Mouse (Mus musculus) liver, postnatal 0 days (tissue): ENCODE data around the gene Abcc1. TPM values are rescaled to one million over a fixed set of nuclear protein-coding genes. Genes with fewer than 3 reads are reported as not detected.

Experiments
- ATAC-seq: fragments of 200-750 bp; cut with Nextera tagmentation; 2 replicates; pipeline ENCODE4 v1.8.0; 2017; ENCODE audit warnings: mild to moderate bottlenecking, moderate library complexity
- DNase-seq: peaks from one replicate; pipeline ENCODE4 v3.0.0-alpha.2; 2016
- H3K27ac ChIP-seq: fragments of 300-500 bp; sonication (generic); 2 replicates; pipeline ENCODE4 v1.5.1; 2014; ENCODE audit warnings: antibody characterized with exemption, moderate library complexity, mild to moderate bottlenecking, low read depth
- H3K27me3 ChIP-seq: fragments of 300-500 bp; sonication (generic); 2 replicates; pipeline ENCODE4 v1.6.1; 2014; ENCODE audit warnings: low read length, control low read depth, mixed read lengths; ENCODE audit not compliant: insufficient read depth
- H3K36me3 ChIP-seq: fragments of 300-500 bp; sonication (generic); replicated peaks from 2 replicates; pipeline ENCODE4 v1.6.1; 2014; ENCODE audit warnings: mild to moderate bottlenecking, control low read depth, low read length, moderate library complexity, mixed read lengths; ENCODE audit not compliant: insufficient read depth
- H3K4me1 ChIP-seq: fragments of 300-500 bp; sonication (generic); 2 replicates; pipeline ENCODE4 v1.6.1; 2014; ENCODE audit warnings: antibody characterized with exemption, mild to moderate bottlenecking, control low read depth; ENCODE audit not compliant: insufficient read depth
- H3K4me2 ChIP-seq: fragments of 300-500 bp; sonication (generic); 2 replicates; pipeline ENCODE4 v1.6.1; 2014; ENCODE audit warnings: low read depth, mild to moderate bottlenecking, low read length, moderate library complexity, mixed read lengths
- H3K4me3 ChIP-seq: fragments of 300-500 bp; sonication (generic); 2 replicates; pipeline ENCODE4 v1.5.1; 2014; ENCODE audit warnings: low read depth, low read length
- H3K9ac ChIP-seq: fragments of 300-500 bp; sonication (generic); replicated peaks from 2 replicates; pipeline ENCODE4 v1.6.1; 2014; ENCODE audit warnings: mild to moderate bottlenecking, moderate library complexity
- H3K9me3 ChIP-seq: fragments of 300-500 bp; sonication (generic); 2 replicates; pipeline ENCODE4 v1.6.1; 2016; ENCODE audit warnings: mild to moderate bottlenecking, control low read depth, low read length, mixed read lengths
- CTCF ChIP-seq: sonication (generic); IDR thresholded peaks from 2 replicates; pipeline ENCODE4 v1.5.1; 2016; ENCODE audit warnings: antibody characterized with exemption, low read depth
- EP300 ChIP-seq: IDR thresholded peaks from 2 replicates; pipeline ENCODE4 v1.6.1; 2016; ENCODE audit warnings: antibody characterized with exemption, low read depth, mild to moderate bottlenecking
- WGBS: fragments of 180-500 bp; shearing (Covaris S2); extraction: QIAGEN DNeasy Blood & Tissue Kit; methylation state at CpG from one replicate; pipeline ENCODE4 v1.1.7; 2014; ENCODE audit not compliant: insufficient replicate concordance; 5-methylcytosine and 5-hydroxymethylcytosine counted together
- polyA plus RNA-seq: library from polyadenylated mRNA; unstranded; fragments of >200 nt; fragmentation: Nextera tagmentation; extraction: Ambion mirVana; gene quantifications from 2 replicates; pipeline ENCODE4 v1.2.1, GENCODE M21; 2015

Gene Abcc1
- polyA plus RNA-seq, 1 experiment from 2014 or later, result 1.7 TPM

GRCm38 (mm10) chr16:14451374-14452046 lies 90.2 kb downstream of the Abcc1 start:
- no peaks in the 10 kb centered on the region for H3K36me3 ChIP-seq
- no peak overlapping the region for H3K9ac ChIP-seq
- H3K4me2 ChIP-seq, result no peak overlapping the region
- H3K4me3 ChIP-seq, result no peak overlapping the region
- no peaks in the 10 kb centered on the region for H3K9me3 ChIP-seq
- ATAC-seq, result no peak
- 56% methylated on average over 5 of the region's 5 CpGs for WGBS
- DNase-seq, result no peak
- no peaks in the 10 kb centered on the region for H3K27me3 ChIP-seq
- no peaks in the 10 kb centered on the region for H3K4me1 ChIP-seq
- TF ChIP-seq EP300, result no peak
- no peak for TF ChIP-seq CTCF
- no peak overlapping the region for H3K27ac ChIP-seq

GRCm38 (mm10) chr16:14462535-14462934 lies 101.2 kb downstream of the Abcc1 start:
- no peak for TF ChIP-seq EP300
- no peak for TF ChIP-seq CTCF
- DNase-seq, result no peak
- H3K4me3 ChIP-seq, result no peak overlapping the region
- H3K4me1 ChIP-seq, result no peaks in the 10 kb centered on the region
- no peaks in the 10 kb centered on the region for H3K27me3 ChIP-seq
- H3K36me3 ChIP-seq, result 0 out of 2 replicates have a peak, but pooled peaks cover 5% of the 10 kb centered on the region
- no peak overlapping the region for H3K4me2 ChIP-seq
- H3K27ac ChIP-seq, result no peak overlapping the region
- no peaks in the 10 kb centered on the region for H3K9me3 ChIP-seq
- no peak overlapping the region for H3K9ac ChIP-seq
- ATAC-seq, result no peak
- 83% methylated on average over 2 of the region's 2 CpGs for WGBS

DNA sequence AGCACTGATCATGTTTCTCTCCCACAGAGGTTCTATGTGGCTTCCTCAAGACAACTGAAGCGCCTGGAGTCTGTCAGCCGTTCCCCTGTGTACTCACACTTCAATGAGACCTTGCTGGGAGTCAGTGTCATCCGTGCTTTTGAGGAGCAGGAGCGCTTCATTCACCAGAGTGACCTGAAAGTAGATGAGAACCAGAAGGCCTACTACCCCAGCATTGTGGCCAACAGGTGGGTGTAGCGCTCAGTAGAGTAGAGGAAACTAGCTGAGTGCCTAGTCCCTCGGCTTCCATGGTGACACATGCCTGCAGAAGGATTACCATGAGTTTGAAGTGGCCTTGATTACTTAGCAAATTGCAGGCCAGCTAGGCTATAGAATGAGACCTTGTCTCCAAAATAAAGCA lies 103.7 kb downstream of the Abcc1 start:
- Histone ChIP-seq H3K27me3 (no peaks in the 10 kb centered on the region), H3K9me3 (no peaks in the 10 kb centered on the region), H3K4me1 (no peaks in the 10 kb centered on the region), H3K4me2 (no peak overlapping the region), H3K36me3 (0 out of 2 replicates have a peak, but pooled peaks cover 5% of the 10 kb centered on the region), H3K9ac (no peak overlapping the region), H3K27ac (no peak overlapping the region), H3K4me3 (no peak overlapping the region)
- no peak for TF ChIP-seq EP300
- DNase-seq (no peak), ATAC-seq (no peak)
- 85% methylated on average over 6 of the region's 6 CpGs for WGBS

DNA sequence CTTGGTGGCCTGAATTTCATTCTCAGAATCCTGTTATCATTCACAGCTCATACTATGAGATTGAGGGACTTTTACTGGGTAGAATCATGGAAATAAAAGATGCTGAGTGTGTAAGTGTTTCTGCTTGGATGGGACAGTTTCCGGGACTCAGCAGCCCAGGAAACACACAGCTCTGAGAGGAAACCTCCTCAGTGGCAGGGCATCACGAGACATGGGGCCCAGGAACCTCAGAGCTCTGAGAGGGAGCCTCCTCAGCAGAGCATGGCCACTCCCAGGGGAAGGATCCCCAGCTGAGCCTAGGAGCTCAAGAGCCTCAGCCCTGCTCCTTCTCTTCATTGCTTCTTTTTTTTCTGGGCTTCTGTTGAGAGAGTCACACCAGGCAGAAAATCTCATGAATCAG lies 107.0 kb downstream of the Abcc1 start:
- Histone ChIP-seq H3K27me3 (no peaks in the 10 kb centered on the region), H3K36me3 (peaks cover 6% of the 10 kb centered on the region; the same call in 1 of the 2 replicates), H3K9me3 (no peaks in the 10 kb centered on the region), H3K27ac (no peak overlapping the region), H3K4me2 (no peak overlapping the region), H3K4me3 (no peak overlapping the region), H3K4me1 (no peaks in the 10 kb centered on the region), H3K9ac (no peak overlapping the region)
- TF ChIP-seq EP300 (no peak), CTCF (no peak)
- WGBS, result 77% methylated on average over 2 of the region's 2 CpGs
- ATAC-seq (no peak), DNase-seq (peak; percentile 10)

DNA sequence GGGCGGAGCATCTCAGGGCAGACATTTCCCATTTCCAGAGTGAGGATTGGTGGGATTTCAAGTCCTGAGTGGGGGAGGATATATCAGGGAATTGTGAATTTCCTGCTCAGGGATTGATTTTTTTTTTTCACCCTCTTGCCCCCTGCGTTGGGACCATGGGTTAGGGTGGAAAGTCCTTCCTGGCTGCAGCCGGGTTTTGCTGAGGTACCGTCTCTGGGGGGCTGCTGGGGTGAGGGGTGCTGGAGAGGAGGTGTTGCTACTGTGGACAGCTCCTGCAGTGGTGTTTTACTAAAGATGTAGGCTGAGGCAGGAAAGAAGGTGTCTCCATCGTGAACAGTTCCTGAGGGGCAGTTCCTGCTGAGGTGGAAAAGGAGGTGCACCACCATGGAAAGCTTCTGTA lies 107.5 kb downstream of the Abcc1 start:
- Histone ChIP-seq H3K27ac (no peak overlapping the region), H3K9me3 (no peaks in the 10 kb centered on the region), H3K27me3 (no peaks in the 10 kb centered on the region), H3K4me2 (no peak overlapping the region), H3K9ac (no peak overlapping the region), H3K4me1 (no peaks in the 10 kb centered on the region), H3K36me3 (peaks cover 6% of the 10 kb centered on the region; the same call in 1 of the 2 replicates), H3K4me3 (no peak overlapping the region)
- DNase-seq, result no peak
- ATAC-seq, result no peak
- WGBS, result 86% methylated on average over 5 of the region's 5 CpGs
- TF ChIP-seq EP300, result no peak
- TF ChIP-seq CTCF, result no peak

DNA sequence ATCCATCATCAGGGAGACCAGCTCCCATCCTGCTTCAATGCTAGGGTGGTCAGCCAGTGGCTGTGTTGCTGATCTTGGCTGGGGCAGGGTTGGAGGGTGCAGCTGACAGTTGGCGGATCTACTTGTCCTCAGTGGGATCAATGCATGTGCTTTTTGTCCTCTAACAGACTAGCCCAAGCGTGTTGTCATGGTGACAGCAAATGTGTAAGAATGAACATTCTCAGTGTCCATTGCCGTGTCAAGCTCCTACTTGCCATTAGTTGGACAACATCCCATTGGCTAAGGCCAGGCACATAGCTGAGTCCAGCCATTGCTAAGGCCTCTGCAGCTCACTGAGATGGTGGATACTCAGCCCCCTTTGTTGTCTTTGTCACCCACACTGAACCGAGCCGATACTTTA lies 110.8 kb downstream of the Abcc1 start:
- ATAC-seq (no peak), DNase-seq (no peak)
- H3K27ac ChIP-seq, result no peak overlapping the region
- H3K27me3 ChIP-seq, result no peaks in the 10 kb centered on the region
- TF ChIP-seq EP300 (no peak), CTCF (no peak)
- H3K9ac ChIP-seq, result no peak overlapping the region
- H3K4me2 ChIP-seq, result no peak overlapping the region
- no peak overlapping the region for H3K4me3 ChIP-seq
- WGBS, result 80% methylated on average over 5 of the region's 5 CpGs
- no peaks in the 10 kb centered on the region for H3K9me3 ChIP-seq
- H3K36me3 ChIP-seq, result peaks cover 3% of the 10 kb centered on the region; the same call in 1 of the 2 replicates
- no peaks in the 10 kb centered on the region for H3K4me1 ChIP-seq

GRCm38 (mm10) chr16:14473686-14474085 lies 112.3 kb downstream of the Abcc1 start:
- Histone ChIP-seq H3K4me2 (no peak overlapping the region), H3K4me1 (peaks cover 2% of the 10 kb centered on the region; the same call in 1 of the 2 replicates), H3K36me3 (peaks cover 3% of the 10 kb centered on the region; the same call in 1 of the 2 replicates), H3K27me3 (no peaks in the 10 kb centered on the region), H3K9me3 (no peaks in the 10 kb centered on the region), H3K27ac (no peak overlapping the region), H3K4me3 (no peak overlapping the region), H3K9ac (no peak overlapping the region)
- ATAC-seq (no peak), DNase-seq (no peak)
- TF ChIP-seq CTCF (no peak), EP300 (no peak)
- 89% methylated on average over 7 of the region's 7 CpGs for WGBS
